Mouse (Mus musculus): Measurements from ENCODE around the gene Agap2. TPM values are rescaled to one million over a fixed set of nuclear protein-coding genes. Genes with fewer than 3 reads are reported as not detected.

Gene Agap2
- polyA plus RNA-seq, 1 experiment = 2.0 TPM

DNA sequence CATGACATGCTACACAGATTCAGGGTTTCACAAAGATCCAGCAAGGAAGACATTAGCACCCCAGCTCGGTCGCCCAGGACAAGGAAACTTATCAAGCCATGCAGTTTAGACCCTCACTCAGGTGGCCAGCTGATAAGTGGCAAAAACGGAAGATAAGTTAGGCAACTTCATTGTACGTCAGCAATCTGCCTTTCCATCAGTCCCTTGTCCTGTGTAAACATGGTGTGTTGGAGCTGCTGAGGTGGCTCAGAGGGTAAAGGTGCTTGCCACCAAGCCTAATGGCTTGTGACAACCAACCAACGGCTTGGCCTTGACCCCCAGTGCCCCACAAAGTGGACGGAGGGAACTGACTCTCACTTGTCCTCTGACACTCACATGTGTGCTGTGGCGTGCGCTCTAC is 25.3 kb downstream of the Agap2 start:
- no peak for TF ChIP-seq POLR2A (IDR thresholded peaks at IDR 0.05; ENCODE audit: borderline replicate concordance, low read depth, low read length)
- TF ChIP-seq CTCF (IDR thresholded peaks at IDR 0.05; ENCODE audit: low read depth, low read length) = no peak
- no peak overlapping the region for H3K4me3 ChIP-seq (ENCODE audit: insufficient read depth, low read length)
- H3K27ac ChIP-seq (ENCODE audit: insufficient read depth, low read depth, low read length) = no peak overlapping the region

DNA sequence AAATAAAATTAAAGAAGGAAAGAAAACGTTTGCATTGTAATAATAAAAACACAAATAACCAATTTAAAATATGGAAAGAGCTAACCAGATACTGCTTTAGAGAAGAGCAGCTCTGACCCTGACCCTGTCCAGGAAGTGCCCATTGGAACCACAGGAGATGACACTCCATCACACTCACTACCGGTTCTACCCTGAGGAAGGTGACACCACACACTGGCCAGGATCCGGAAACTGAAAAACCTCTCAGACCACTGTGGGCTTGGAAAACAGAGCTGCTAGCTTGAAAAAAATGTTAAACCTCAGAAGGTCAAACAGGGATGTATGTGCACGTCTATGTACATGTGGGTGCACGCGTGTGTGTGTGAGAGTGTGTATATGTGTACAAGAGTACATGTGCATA is 26.1 kb downstream of the Agap2 start:
- Histone ChIP-seq H3K27ac (ENCODE audit: insufficient read depth, low read depth, low read length) (no peak overlapping the region), H3K4me3 (ENCODE audit: insufficient read depth, low read length) (no peak overlapping the region), H3K4me1 (ENCODE audit: control insufficient read depth, insufficient read depth, low read length) (peaks cover 16% of the 10 kb centered on the region)
- TF ChIP-seq CTCF (IDR thresholded peaks at IDR 0.05; ENCODE audit: low read depth, low read length) (no peak), POLR2A (IDR thresholded peaks at IDR 0.05; ENCODE audit: borderline replicate concordance, low read depth, low read length) (no peak)

More for the DNA sequence above, 25.3 kb downstream of the Agap2 start:
- H3K4me1 ChIP-seq (ENCODE audit: control insufficient read depth, insufficient read depth, low read length) = peaks cover 16% of the 10 kb centered on the region

DNA sequence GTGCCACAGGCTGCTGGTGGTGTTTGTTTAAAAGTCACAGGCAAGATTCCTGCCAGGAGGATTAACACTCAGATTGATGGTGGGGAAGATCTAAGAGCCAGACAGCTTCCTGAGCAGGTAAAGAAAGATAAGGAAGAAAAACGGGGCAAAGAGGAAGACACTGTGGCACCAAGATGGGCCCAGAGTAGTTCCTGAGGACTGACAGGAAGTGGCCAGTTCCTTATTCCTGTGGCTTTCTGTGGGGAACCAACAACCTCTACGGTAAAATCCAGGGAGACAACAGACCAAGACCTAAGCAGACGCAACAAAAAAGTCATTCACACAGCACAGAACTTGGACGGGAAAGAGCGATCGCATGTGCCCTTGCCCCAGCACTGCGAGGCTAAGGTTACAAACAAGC is 28.5 kb downstream of the Agap2 start:
- Histone ChIP-seq H3K4me3 (ENCODE audit: insufficient read depth, low read length) (peak overlapping the region; percentile 32), H3K4me1 (ENCODE audit: control insufficient read depth, insufficient read depth, low read length) (peaks cover 16% of the 10 kb centered on the region), H3K27ac (ENCODE audit: insufficient read depth, low read depth, low read length) (peak overlapping the region; percentile 24)
- TF ChIP-seq POLR2A (IDR thresholded peaks at IDR 0.05; ENCODE audit: borderline replicate concordance, low read depth, low read length) = no peak
- no peak for TF ChIP-seq CTCF (IDR thresholded peaks at IDR 0.05; ENCODE audit: low read depth, low read length)

DNA sequence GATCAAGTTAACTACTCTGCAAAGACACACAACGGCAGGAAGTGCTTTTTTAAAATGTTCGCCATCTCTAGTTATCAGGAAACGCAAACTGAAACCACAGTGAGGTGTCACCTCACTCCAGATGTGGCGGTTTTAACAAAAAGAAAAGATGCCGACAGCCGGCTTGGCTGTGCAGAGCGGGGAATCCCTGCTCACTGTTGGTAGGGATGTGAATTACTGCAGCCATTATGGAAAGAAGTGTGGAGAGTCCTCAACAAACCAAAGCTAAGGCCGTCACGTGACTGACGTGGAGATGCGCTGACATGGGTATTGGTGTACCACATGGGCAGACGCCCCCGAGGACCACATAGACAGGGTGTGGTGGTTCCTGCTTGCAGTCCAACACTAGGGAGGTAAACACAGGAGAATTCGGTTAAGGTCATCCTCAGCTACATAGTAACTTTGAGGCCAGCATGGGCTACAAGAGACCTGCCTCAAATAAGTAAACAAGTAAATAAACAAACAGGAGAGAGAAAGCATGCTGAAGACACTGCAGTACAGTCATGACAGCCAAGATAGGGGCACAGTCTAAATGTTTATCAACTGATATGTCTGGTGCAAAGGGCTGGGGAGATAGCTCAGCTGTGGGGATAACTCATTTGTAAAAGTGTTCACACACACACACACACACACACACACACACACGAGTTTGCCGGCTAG is 32.6 kb downstream of the Agap2 start:
- Histone ChIP-seq H3K27ac (ENCODE audit: insufficient read depth, low read depth, low read length) (no peak overlapping the region), H3K4me1 (ENCODE audit: control insufficient read depth, insufficient read depth, low read length) (peaks cover 16% of the 10 kb centered on the region), H3K4me3 (ENCODE audit: insufficient read depth, low read length) (no peak overlapping the region)
- TF ChIP-seq CTCF (IDR thresholded peaks at IDR 0.05; ENCODE audit: low read depth, low read length) (no peak), POLR2A (IDR thresholded peaks at IDR 0.05; ENCODE audit: borderline replicate concordance, low read depth, low read length) (no peak)

DNA sequence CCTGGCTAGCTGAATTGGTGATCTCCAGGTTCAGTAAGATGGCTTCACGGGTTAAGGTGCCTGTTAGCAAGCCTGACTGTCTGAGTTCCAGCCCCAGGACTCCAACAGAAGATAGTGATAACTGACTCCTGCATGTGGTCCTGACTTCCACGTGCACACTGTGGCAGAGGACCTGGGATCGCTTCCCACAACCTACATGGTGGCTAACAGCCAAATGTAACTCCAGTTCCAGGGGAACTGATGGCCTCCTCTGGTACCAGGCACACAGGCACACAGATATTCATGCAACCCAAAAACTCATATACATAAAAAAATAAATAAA is 33.1 kb downstream of the Agap2 start:
- TF ChIP-seq POLR2A (IDR thresholded peaks at IDR 0.05; ENCODE audit: borderline replicate concordance, low read depth, low read length) (no peak), CTCF (IDR thresholded peaks at IDR 0.05; ENCODE audit: low read depth, low read length) (no peak)
- Histone ChIP-seq H3K4me3 (ENCODE audit: insufficient read depth, low read length) (no peak overlapping the region), H3K27ac (ENCODE audit: insufficient read depth, low read depth, low read length) (no peak overlapping the region), H3K4me1 (ENCODE audit: control insufficient read depth, insufficient read depth, low read length) (peaks cover 13% of the 10 kb centered on the region)

DNA sequence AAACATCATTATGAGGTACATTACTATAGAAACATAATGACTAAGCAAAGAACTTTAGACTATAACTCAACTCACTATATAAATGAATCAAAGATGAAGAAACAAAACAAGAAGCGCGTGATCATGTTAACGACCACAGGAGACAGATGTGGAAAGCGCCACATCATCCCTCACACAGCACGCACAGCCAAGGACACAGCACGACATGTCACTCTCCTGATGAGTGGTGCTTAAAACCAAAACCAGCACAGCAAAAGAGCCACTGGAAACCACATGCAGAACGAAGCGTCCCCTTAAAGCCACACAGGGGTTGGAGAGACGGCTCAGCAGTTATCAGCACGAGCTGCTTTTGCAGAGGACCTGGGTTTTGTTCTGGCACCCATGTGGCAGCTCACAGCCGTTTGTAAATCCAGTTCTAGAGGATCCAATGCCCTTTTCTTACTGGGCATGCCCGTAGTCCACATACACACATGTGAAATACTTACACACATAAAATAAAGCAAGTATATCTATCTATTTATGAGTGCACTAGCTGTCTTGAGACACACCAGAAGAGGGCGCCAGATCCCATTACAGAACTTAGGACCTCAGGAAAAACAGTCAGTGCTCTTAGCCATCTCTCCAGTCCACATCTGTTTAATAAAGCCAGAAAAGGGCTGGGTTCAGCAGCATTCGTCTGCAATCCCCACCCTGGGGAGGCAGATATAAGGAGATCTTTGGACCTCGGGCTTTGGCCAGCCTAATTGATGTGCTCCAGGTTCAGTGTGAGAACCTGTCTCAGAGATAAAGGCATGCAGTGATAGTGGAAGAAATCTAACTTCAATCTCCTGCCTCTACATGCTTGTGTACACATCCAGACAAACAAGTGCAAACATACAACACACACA is 36.2 kb downstream of the Agap2 start:
- TF ChIP-seq POLR2A (IDR thresholded peaks at IDR 0.05; ENCODE audit: borderline replicate concordance, low read depth, low read length) (no peak), CTCF (IDR thresholded peaks at IDR 0.05; ENCODE audit: low read depth, low read length) (no peak)
- Histone ChIP-seq H3K4me3 (ENCODE audit: insufficient read depth, low read length) (no peak overlapping the region), H3K4me1 (ENCODE audit: control insufficient read depth, insufficient read depth, low read length) (peaks cover 4% of the 10 kb centered on the region; the same call in 1 of the 2 replicates), H3K27ac (ENCODE audit: insufficient read depth, low read depth, low read length) (no peak overlapping the region)

DNA sequence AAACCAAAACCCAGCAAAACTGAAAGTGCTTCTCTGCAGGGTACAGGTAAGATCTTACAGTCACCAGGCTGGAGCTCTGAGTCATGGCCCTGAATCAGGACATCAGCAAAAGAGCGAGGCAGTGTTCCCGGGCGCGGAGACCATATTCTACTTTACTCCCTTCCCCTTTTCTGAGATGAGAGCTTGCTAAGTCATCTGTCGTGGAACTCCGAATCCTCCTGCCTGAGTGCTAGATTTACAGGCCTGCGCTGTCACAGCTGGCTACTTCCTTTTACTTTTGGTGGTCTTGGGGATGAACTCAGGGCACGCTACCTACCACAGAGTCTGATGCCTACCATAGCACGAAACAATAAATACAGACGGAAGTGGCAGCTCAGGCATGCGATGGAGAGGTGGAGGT is 39.3 kb downstream of the Agap2 start:
- Histone ChIP-seq H3K4me1 (ENCODE audit: control insufficient read depth, insufficient read depth, low read length) (peaks cover 4% of the 10 kb centered on the region; the same call in 1 of the 2 replicates), H3K27ac (ENCODE audit: insufficient read depth, low read depth, low read length) (peak overlapping the region; percentile 33), H3K4me3 (ENCODE audit: insufficient read depth, low read length) (no peak overlapping the region)
- no peak for TF ChIP-seq CTCF (IDR thresholded peaks at IDR 0.05; ENCODE audit: low read depth, low read length)
- no peak for TF ChIP-seq POLR2A (IDR thresholded peaks at IDR 0.05; ENCODE audit: borderline replicate concordance, low read depth, low read length)

DNA sequence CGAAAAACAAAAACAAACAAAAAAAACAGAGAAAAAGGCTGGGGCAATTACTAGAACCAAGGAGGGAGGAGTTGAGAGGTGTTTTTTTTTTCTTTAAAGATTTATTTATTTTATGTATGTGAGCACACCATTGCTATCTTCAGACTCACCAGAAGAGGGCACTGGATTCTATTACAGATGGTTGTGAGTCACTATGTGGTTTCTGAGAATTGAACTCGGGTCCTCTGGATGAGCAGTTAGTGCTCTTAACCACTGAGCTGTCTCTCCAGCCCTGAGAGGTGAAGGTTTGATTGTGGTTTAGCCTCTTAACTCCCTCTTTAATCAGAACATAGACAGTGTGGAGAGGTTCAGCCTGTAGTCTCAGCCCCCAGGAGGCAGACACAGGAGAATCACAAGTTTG is 40.0 kb downstream of the Agap2 start:
- Histone ChIP-seq H3K4me1 (ENCODE audit: control insufficient read depth, insufficient read depth, low read length) (peaks cover 6% of the 10 kb centered on the region), H3K27ac (ENCODE audit: insufficient read depth, low read depth, low read length) (no peak overlapping the region), H3K4me3 (ENCODE audit: insufficient read depth, low read length) (no peak overlapping the region)
- TF ChIP-seq POLR2A (IDR thresholded peaks at IDR 0.05; ENCODE audit: borderline replicate concordance, low read depth, low read length) = no peak
- TF ChIP-seq CTCF (IDR thresholded peaks at IDR 0.05; ENCODE audit: low read depth, low read length) = no peak

DNA sequence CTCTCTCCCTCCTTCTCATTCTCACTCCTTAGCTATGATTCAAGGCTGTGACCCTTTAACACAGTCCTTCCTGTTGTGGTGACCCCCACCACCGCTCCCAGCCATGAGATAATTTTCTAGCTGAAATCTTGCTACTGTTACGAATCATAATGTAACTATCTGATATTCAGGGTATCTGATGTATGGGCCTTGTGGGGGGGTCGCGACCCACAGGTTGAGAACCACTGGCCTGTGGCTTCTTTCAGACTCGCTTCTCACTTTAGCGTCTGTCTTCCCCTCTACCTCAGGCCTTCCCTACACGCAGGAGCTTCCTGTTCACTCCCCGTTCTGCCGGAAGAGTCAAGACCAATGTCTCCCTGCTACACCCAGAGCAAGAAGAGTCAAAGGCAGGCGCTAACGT is 43.4 kb downstream of the Agap2 start:
- no peak for TF ChIP-seq POLR2A (IDR thresholded peaks at IDR 0.05; ENCODE audit: borderline replicate concordance, low read depth, low read length)
- TF ChIP-seq CTCF (IDR thresholded peaks at IDR 0.05; ENCODE audit: low read depth, low read length) = no peak
- Histone ChIP-seq H3K4me1 (ENCODE audit: control insufficient read depth, insufficient read depth, low read length) (peaks cover 19% of the 10 kb centered on the region), H3K4me3 (ENCODE audit: insufficient read depth, low read length) (no peak overlapping the region), H3K27ac (ENCODE audit: insufficient read depth, low read depth, low read length) (no peak overlapping the region)

DNA sequence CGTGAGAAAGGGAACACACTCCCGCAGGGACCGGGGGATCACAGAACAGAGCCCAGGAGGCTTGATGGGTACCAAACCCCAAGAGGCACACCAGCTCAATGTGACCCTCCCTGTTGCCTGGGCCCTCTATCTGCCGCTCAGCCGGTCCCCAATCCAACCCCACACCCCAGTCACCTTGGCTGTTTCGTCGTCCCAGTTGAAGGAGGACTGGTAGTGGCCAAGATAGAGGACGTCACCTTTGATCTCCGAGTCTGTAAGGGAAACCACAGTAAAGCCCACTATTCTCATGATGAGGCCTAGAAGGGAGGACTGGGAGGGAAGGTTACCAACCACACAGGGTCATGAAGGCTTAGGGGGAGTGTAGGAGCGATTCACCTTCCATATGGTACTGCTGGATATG is 44.1 kb downstream of the Agap2 start:
- TF ChIP-seq POLR2A (IDR thresholded peaks at IDR 0.05; ENCODE audit: borderline replicate concordance, low read depth, low read length) = no peak
- TF ChIP-seq CTCF (IDR thresholded peaks at IDR 0.05; ENCODE audit: low read depth, low read length) = no peak
- H3K27ac ChIP-seq (ENCODE audit: insufficient read depth, low read depth, low read length) = no peak overlapping the region
- H3K4me1 ChIP-seq (ENCODE audit: control insufficient read depth, insufficient read depth, low read length) = peaks cover 19% of the 10 kb centered on the region
- H3K4me3 ChIP-seq (ENCODE audit: insufficient read depth, low read length) = no peak overlapping the region

Measured in bone marrow macrophage, adult 2 months (primary cell).